Mouse (Mus musculus) lung, adult 2 months (tissue): ENCODE data around the gene Klhl25. TPM values are rescaled to one million over a fixed set of nuclear protein-coding genes. Genes with fewer than 3 reads are reported as not detected.
"Not testable (repeated sequence)": the region's sequence is repeated elsewhere in the genome, so short reads cannot be mapped to it uniquely, and the experiment has no call there.

Experiments
- DNase-seq: peaks from one replicate; pipeline ENCODE4 v3.0.0; 2022
- H3K4me1 ChIP-seq: fragments of 200-500 bp; 2 replicates; pipeline ENCODE4 v1.6.1; 2011; ENCODE audit warnings: low read length; ENCODE audit not compliant: control insufficient read depth, insufficient read depth
- H3K4me3 ChIP-seq: fragments of 200-500 bp; replicated peaks from 2 replicates; pipeline ENCODE3; 2011; ENCODE audit warnings: low read depth, mild to moderate bottlenecking, control low read depth, low read length; ENCODE audit errors: extremely low read depth
- CTCF ChIP-seq: fragments of 200-500 bp; IDR thresholded peaks from 2 replicates; pipeline ENCODE4 v1.5.1; 2011; ENCODE audit warnings: mild to moderate bottlenecking, low read length, control low read depth; ENCODE audit not compliant: insufficient read depth
- POLR2A ChIP-seq: fragments of 200-500 bp; IDR thresholded peaks from 2 replicates; pipeline ENCODE4 v1.6.1; 2011; ENCODE audit warnings: low read depth, mild to moderate bottlenecking, control low read depth, low read length, borderline replicate concordance; ENCODE audit errors: extremely low read depth
- WGBS: fragments of 180-500 bp; shearing (Covaris S2); methylation state at CpG from one replicate; pipeline ENCODE4 v1.1.7; 2018; 5-methylcytosine and 5-hydroxymethylcytosine counted together
- polyA plus RNA-seq: library from polyadenylated mRNA; depleted of rRNA; stranded (reverse); fragments of >200 nt; gene quantifications from 2 replicates; pipeline ENCODE4 v1.2.3, GENCODE M21; 2012

Gene Klhl25
- polyA plus RNA-seq, 1 experiment: 26.5 TPM

- WGBS: 62% methylated on average over 9 of the region's 9 CpGs
- Histone ChIP-seq H3K4me3 (no peak overlapping the region), H3K4me1 (peaks cover 9% of the 10 kb centered on the region; the same call in 1 of the 2 replicates)
- no peak for DNase-seq
- TF ChIP-seq CTCF: no peak
- no peak for TF ChIP-seq POLR2A
These were observed 22.4 kb downstream of the Klhl25 start for GRCm38 (mm10) chr7:75870551-75870950.

GRCm38 (mm10) chr7:75872255-75872654, 24.1 kb downstream of the Klhl25 start:
- TF ChIP-seq CTCF (no peak), POLR2A (no peak)
- DNase-seq: no peak
- Histone ChIP-seq H3K4me1 (peaks cover 9% of the 10 kb centered on the region; the same call in 1 of the 2 replicates), H3K4me3 (no peak overlapping the region)
- 51% methylated on average over 5 of the region's 5 CpGs for WGBS

GRCm38 (mm10) chr7:75872697-75873096, 24.6 kb downstream of the Klhl25 start:
- WGBS: 83% methylated on average over 8 of the region's 8 CpGs
- no peak for TF ChIP-seq POLR2A
- Histone ChIP-seq H3K4me3 (no peak overlapping the region), H3K4me1 (peaks cover 9% of the 10 kb centered on the region; the same call in 1 of the 2 replicates)
- no peak for DNase-seq

GRCm38 (mm10) chr7:75873216-75873615, 25.1 kb downstream of the Klhl25 start:
- TF ChIP-seq CTCF: peak; percentile 47; the same call in 1 of the 2 replicates
- no peak for TF ChIP-seq POLR2A
- Histone ChIP-seq H3K4me1 (peaks cover 9% of the 10 kb centered on the region; the same call in 1 of the 2 replicates), H3K4me3 (no peak overlapping the region)
- WGBS: 77% methylated on average over 3 of the region's 3 CpGs
- no peak for DNase-seq

DNA sequence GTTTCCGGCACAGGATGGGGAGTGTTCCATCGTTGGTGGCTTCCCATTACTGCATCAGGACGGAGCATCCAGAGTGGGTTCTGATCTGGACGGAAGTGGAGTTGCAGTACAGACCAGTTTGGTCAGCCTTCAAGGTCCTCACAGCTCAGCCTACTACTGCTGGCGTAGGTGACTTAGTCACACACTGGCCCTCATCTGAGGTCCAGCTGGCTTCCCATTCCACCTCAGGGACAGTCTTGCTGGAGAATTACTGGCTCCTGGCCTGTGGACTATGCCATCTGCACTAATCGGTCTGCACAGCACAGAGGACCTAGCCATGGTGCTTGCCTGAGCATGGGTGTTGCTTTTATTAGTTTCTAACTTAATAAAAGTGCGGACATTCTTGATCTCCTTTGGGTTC, 25.6 kb downstream of the Klhl25 start:
- TF ChIP-seq CTCF (no peak), POLR2A (no peak)
- no peak for DNase-seq
- Histone ChIP-seq H3K4me3 (no peak overlapping the region), H3K4me1 (peaks cover 9% of the 10 kb centered on the region; the same call in 1 of the 2 replicates)
- 92% methylated on average over 7 of the region's 7 CpGs for WGBS

DNA sequence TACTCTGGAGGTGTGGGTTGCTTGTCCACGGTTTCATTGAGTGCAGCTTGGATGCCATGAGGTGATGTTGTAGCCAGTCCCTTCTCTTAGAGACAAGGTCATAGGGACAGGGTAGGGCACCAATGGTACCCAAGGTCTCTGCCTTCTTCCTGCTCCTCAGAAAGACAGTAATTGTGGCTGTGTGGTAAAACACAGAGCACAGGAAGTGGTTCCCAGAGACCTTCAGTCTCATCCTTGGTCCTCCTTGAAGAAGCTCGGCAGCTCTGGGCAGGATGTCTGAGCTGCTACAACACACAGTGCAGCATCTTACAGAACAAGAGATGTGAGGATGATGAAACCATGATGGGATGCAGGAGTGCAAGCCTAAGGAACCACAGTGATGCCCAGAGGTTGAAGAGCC, 31.3 kb downstream of the Klhl25 start:
- WGBS: 69% methylated on average over 2 of the region's 2 CpGs
- H3K4me1 ChIP-seq, H3K4me3 ChIP-seq, DNase-seq: not testable (repeated sequence)

- no peak for DNase-seq
- 70% methylated on average over 8 of the region's 8 CpGs for WGBS
- no peak for TF ChIP-seq POLR2A
- TF ChIP-seq CTCF: no peak
- Histone ChIP-seq H3K4me1 (peaks cover 3% of the 10 kb centered on the region; the same call in 1 of the 2 replicates), H3K4me3 (no peak overlapping the region)
These were observed 32.1 kb downstream of the Klhl25 start for GRCm38 (mm10) chr7:75880236-75880635.

- TF ChIP-seq CTCF (peak; percentile 95), POLR2A (no peak)
These were observed 32.5 kb downstream of the Klhl25 start for GRCm38 (mm10) chr7:75880650-75881049.

DNA sequence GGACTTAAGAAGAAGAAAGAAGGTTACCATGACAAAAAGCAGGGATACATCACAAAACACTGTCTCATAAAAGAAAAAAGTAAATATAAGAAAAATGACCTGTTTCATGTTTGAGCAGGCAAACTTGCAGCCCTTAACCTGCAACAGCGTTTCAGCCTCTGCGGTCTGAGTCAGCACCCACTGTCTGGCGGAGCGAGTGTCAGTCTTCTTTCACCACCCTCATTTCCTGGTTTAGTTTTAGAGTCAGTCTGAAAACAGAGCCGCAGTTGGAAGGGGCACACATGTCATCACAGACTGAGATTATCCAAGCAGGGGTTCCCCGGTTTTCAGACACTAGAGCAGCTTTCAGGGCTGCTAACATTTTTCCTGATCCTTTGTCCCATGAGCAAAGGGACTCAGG, 33.3 kb downstream of the Klhl25 start:
- H3K4me1 ChIP-seq: peaks cover 3% of the 10 kb centered on the region; the same call in 1 of the 2 replicates
- H3K4me3 ChIP-seq: no peak overlapping the region
- DNase-seq: no peak
- TF ChIP-seq CTCF: no peak
- no peak for TF ChIP-seq POLR2A
- WGBS: 44% methylated on average over 6 of the region's 6 CpGs

More at GRCm38 (mm10) chr7:75880650-75881049, 32.5 kb downstream of the Klhl25 start:
- H3K4me1 ChIP-seq: peaks cover 3% of the 10 kb centered on the region; the same call in 1 of the 2 replicates
- DNase-seq: peak; percentile 83
- H3K4me3 ChIP-seq: no peak overlapping the region
- 7% methylated on average over 8 of the region's 8 CpGs for WGBS

DNA sequence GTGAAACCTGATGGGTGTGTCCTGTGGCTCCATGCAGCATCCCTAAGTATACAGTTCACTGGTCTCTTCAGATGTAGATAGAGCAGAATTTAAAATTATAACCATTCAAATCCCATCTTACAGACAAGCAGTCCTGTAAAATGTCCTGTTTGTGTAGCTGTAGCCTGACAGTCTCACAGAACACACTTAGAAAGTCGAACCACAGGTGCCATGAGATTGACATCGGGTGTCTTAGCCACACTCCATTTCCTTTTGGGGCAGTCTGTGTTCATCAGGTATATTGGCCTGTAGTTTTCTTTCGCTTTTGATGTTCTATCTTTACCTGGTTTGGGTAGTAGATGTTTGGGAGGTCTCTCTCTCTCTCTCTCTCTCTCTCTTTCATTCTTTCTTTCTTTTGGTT, 33.7 kb downstream of the Klhl25 start:
- Histone ChIP-seq H3K4me1 (peaks cover 3% of the 10 kb centered on the region; the same call in 1 of the 2 replicates), H3K4me3 (no peak overlapping the region)
- 62% methylated on average over 3 of the region's 3 CpGs for WGBS
- TF ChIP-seq CTCF (no peak), POLR2A (no peak)
- DNase-seq: no peak
